Mouse (Mus musculus) naive thymus-derived CD4-positive, alpha-beta T cell, adult 2 months (primary cell): ENCODE measurements around the gene Zfp970.
"Not testable (repeated sequence)": the region's sequence is repeated elsewhere in the genome, so short reads cannot be mapped to it uniquely, and the experiment has no call there.

ENCODE experiments used
- DNase-seq: peaks from one replicate; pipeline ENCODE4 v3.0.0-alpha.2; 2011; ENCODE audit warnings: low read depth

Gene Zfp970

GRCm38 (mm10) chr2:177464676-177465075 lies at the start of gene Zfp970:
Zfp970 (plus strand) TSS chr2:177464733.
- peak; percentile 1 for DNase-seq

GRCm38 (mm10) chr2:177468222-177468621 lies 3.7 kb downstream of the Zfp970 start:
- DNase-seq = not testable (repeated sequence)

GRCm38 (mm10) chr2:177472261-177472660 lies 7.7 kb downstream of the Zfp970 start:
- not testable (repeated sequence) for DNase-seq

- not testable (repeated sequence) for DNase-seq
These were observed 17.4 kb downstream of the Zfp970 start for GRCm38 (mm10) chr2:177481971-177482370.

- not testable (repeated sequence) for DNase-seq
These were observed 18.9 kb downstream of the Zfp970 start for GRCm38 (mm10) chr2:177483238-177483948.

GRCm38 (mm10) chr2:177498067-177498466 lies 33.5 kb downstream of the Zfp970 start, which contains the start of gene Gm14403:
Gm14403 (plus strand) TSS chr2:177498215.
- DNase-seq = peak; percentile 14

- not testable (repeated sequence) for DNase-seq
These were observed 34.6 kb downstream of the Zfp970 start for GRCm38 (mm10) chr2:177499182-177499581.

GRCm38 (mm10) chr2:177505211-177505719 lies 40.7 kb downstream of the Zfp970 start:
- not testable (repeated sequence) for DNase-seq

- not testable (repeated sequence) for DNase-seq
These were observed 46.8 kb downstream of the Zfp970 start for GRCm38 (mm10) chr2:177511381-177511780.

GRCm38 (mm10) chr2:177511972-177512371 lies 47.4 kb downstream of the Zfp970 start:
- not testable (repeated sequence) for DNase-seq

- DNase-seq = not testable (repeated sequence)
These were observed 49.5 kb downstream of the Zfp970 start for GRCm38 (mm10) chr2:177513991-177514479.

GRCm38 (mm10) chr2:177517746-177518145 lies 53.2 kb downstream of the Zfp970 start:
- DNase-seq = not testable (repeated sequence)

- not testable (repeated sequence) for DNase-seq
These were observed 53.8 kb downstream of the Zfp970 start for GRCm38 (mm10) chr2:177518354-177518753.

GRCm38 (mm10) chr2:177518960-177519359 lies 54.4 kb downstream of the Zfp970 start:
- DNase-seq = not testable (repeated sequence)

GRCm38 (mm10) chr2:177520035-177520434 lies 55.5 kb downstream of the Zfp970 start:
- DNase-seq = no peak

GRCm38 (mm10) chr2:177523061-177523460 lies 58.5 kb downstream of the Zfp970 start:
- no peak for DNase-seq

GRCm38 (mm10) chr2:177523674-177524073 lies 59.1 kb downstream of the Zfp970 start:
- not testable (repeated sequence) for DNase-seq

- not testable (repeated sequence) for DNase-seq
These were observed 59.6 kb downstream of the Zfp970 start for GRCm38 (mm10) chr2:177524171-177524570.
